Mouse (Mus musculus) cerebellum, adult 2 months (tissue): ENCODE measurements around the gene Mrps35.

Source experiments
- CTCF ChIP-seq: fragments of 200-500 bp; IDR thresholded peaks from 2 replicates; pipeline ENCODE4 v1.5.1; 2011; ENCODE audit warnings: low read depth, mild to moderate bottlenecking, control low read depth, low read length, moderate library complexity, borderline replicate concordance; ENCODE audit not compliant: insufficient read depth
- POLR2A ChIP-seq: fragments of 200-500 bp; IDR thresholded peaks from 2 replicates; pipeline ENCODE4 v1.6.1; 2011; ENCODE audit warnings: low read length, control low read depth, borderline replicate concordance; ENCODE audit not compliant: insufficient read depth

DNA sequence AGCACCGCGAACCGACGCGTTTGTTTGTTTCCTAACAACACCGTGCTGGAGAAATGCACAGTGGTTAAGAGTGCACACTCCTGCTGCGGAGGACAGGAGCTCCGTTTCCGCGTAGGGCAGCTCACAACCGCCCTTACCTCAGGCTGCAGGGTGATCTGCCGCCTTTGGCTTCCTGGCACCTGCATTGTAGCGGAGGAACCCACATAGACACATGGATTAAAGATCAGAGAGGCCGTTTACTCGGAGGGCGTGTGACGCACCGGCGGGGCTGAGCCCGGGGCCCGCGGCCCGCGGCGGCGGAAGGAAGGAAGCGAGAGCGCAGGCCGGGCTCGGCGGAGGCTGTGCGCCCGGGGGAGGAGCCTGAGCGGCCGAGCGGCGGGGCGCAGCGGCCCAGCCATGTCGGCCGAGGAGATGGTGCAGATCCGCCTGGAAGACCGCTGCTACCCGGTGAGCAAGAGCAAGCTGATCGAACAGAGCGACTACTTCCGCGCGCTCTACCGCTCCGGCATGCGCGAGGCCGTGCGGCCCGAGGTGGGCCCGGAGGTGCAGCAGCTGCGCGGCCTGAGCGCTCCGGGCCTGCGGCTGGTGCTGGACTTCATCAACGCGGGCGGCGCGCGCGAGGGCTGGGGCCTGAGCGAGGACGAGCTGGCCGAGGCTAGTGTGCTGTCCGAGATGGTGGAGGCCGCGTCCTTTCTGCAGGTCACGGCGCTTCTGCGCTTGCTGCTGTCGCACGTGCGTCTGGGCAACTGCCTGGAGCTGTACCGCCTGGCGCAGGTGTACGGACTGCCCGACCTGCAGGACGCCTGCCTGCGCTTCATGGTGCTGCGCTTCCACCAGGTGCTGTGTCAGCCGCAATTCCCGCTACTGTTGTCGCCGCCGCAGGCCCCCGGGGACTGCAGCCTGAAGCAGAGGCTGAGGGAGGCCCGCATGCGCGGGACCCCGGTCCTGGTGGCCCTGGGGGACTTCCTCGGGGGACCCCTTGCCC is 48.9 kb downstream of the Mrps35 start, which contains the start of gene Klhl42:
- no peak for TF ChIP-seq CTCF
- TF ChIP-seq POLR2A, result peak; percentile 64
